Mouse (Mus musculus) E14TG2a.4 (cell line): ENCODE measurements around the gene Apoa1.

ENCODE experiments used
- CTCF ChIP-seq: conservative IDR thresholded peaks from 2 replicates; pipeline ENCODE4 v1.5.1; 2014; ENCODE audit warnings: low read length
- POU5F1 ChIP-seq: IDR thresholded peaks from 2 replicates; pipeline ENCODE4 v1.6.1; 2014; ENCODE audit warnings: low read length, borderline replicate concordance

GRCm38 (mm10) chr9:46184542-46184941 lies 43.8 kb upstream of the Apoa1 start:
- no peak for TF ChIP-seq CTCF
- TF ChIP-seq POU5F1: no peak
